Mouse (Mus musculus) kidney, postnatal 36 days (tissue): ENCODE results near the gene Thsd7b.
"Not testable (repeated sequence)": the region's sequence is repeated elsewhere in the genome, so short reads cannot be mapped to it uniquely, and the experiment has no call there.

Experiments used
- DNase-seq, 2 experiments: peaks; one replicate each; pipeline ENCODE4 v3.0.0; 2021 to 2022; ENCODE audit warnings: mixed read lengths in 2 of 2

Gene Thsd7b

GRCm38 (mm10) chr1:130130901-130131300 is 857.8 kb downstream of the Thsd7b start:
- DNase-seq: no peak

- no peak for DNase-seq
Measured at GRCm38 (mm10) chr1:130166187-130166586, 893.1 kb downstream of the Thsd7b start.

GRCm38 (mm10) chr1:130167260-130167659 is 894.2 kb downstream of the Thsd7b start:
- DNase-seq: peak in 1 of 2 experiments; percentile 6

DNA sequence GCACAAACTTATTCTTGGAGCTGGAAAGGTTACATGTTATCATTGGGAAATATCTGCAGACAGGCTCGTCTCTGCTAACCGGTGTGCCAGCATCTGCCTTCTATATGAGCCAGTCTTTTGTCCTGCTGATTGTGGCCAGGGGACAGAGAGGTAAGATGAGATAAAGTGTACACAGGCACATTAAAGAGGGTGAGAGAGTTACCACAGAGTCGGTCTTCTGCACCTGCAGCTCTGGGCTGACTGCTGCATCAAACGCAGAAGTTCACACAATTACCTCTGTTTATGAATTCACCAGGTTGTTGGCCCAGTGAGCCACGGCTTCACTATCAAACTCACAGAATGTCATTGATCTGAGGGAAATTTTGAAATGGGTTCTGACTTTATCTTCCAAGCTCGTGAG is 896.8 kb downstream of the Thsd7b start:
- DNase-seq: no peak

- no peak for DNase-seq
Measured at GRCm38 (mm10) chr1:130170290-130170689, 897.2 kb downstream of the Thsd7b start.

- DNase-seq: not testable (repeated sequence)
Measured at GRCm38 (mm10) chr1:130186836-130187235, 913.7 kb downstream of the Thsd7b start.

GRCm38 (mm10) chr1:130192190-130193028 is 919.3 kb downstream of the Thsd7b start:
- DNase-seq: peak; percentile 18 to 43

DNA sequence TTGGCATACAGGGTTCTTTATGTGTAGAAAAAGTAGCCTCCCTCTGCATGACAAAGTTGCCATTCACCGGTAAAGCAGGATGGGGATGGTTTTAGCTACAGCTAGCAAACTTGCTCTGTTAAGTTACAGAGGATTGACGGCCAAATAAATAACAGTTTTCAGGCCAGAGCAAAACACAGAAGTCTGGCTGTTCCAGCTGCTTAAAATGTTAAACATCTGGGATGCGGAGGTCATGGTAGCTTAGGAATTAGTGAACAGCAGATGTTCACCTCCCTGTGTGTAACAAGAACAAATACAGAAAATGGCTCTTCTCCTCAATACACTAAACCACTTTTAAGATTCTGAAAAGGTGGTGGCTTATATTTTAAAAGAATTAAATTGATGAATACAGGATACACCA is 944.3 kb downstream of the Thsd7b start:
- DNase-seq: no peak

GRCm38 (mm10) chr1:130222904-130223303 is 949.8 kb downstream of the Thsd7b start:
- DNase-seq: no peak

DNA sequence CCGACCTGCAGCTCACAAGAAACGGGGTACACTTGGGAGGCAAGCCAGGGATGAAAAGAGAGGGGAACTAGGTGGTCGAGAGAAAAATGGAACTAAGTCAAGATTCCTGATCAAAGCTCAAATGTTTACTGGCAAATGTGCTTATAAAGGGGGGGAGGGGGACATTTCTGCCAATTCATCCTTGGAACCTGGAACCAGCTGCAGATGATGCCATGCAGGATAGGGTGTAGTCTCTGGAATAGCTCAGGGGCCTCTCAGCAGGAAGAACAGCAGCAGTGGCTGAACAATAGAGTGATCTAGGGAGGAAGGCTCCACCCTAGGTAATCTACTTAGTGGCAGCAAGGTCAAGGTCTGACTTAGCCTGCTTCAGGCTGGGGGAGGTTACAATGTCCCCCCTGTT is 972.5 kb downstream of the Thsd7b start:
- no peak for DNase-seq

DNA sequence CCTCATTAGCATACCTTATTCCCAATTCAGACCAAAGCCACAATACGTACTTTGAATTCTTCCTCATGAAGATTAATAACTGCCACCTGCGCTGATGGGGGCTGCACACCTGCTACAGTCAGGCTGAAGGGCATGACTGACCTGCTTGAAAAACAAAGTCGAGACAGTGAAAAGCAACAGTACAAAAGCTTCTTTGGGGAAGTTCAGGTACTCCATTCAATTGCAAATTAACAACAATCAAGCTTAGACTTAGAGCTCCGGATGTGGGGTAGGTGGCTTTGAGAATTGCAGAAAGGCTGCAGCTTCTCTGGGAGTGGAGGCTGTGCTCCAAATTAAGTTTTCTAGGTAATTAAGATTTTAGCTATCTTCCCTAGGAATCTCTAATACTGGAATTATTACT is 973.2 kb downstream of the Thsd7b start:
- not testable (repeated sequence) for DNase-seq

DNA sequence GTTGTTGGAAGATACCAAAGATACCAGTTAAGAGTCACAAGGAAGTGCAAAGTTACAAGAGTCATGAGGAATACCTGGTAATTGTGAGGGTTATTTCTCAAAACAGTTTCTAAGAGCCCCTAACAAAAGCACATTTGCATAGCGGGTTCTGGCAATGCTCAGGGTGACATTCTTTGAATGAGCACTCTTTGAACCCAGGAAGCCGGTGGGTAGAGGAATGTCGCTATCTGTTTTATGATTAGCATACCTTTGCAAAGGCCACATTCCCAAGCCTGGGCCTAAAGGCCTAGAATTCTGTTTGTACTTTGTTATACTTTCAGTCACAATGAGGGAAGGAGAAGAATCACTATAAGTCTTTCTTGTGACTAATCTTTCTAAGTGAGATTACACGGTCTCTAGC is 973.8 kb downstream of the Thsd7b start:
- not testable (repeated sequence) for DNase-seq

DNA sequence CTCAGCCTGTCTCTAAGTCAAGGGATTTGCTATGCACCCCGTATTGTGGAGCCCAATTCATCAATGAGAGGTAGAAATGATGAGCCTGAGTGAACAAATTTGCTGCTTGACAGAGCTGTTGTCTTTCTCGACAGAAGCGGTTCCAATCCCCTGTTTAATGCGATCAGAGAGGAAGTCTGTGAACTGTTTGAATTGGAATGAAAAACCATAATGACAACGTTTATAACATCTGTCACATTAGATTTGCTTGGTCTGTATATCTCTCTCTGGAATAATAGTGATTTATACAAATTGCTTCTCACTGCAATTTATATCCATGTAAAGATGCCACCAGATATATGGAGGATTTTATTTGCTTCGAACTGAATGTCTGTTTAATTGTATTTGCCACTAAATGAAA is 988.9 kb downstream of the Thsd7b start:
- DNase-seq: no peak
